Mouse (Mus musculus) olfactory bulb, adult 2 months (tissue): Measurements from ENCODE around the gene Bank1. TPM values are rescaled to one million over a fixed set of nuclear protein-coding genes. Genes with fewer than 3 reads are reported as not detected.

Experiments used
- H3K27ac ChIP-seq: fragments of 200-500 bp; 2 replicates; pipeline ENCODE4 v1.5.1; 2012; ENCODE audit warnings: low read depth, low read length; ENCODE audit not compliant: insufficient read depth
- H3K4me1 ChIP-seq: fragments of 200-500 bp; 2 replicates; pipeline ENCODE4 v1.6.1; 2012; ENCODE audit warnings: low read length; ENCODE audit not compliant: control insufficient read depth, insufficient read depth
- H3K4me3 ChIP-seq: fragments of 200-500 bp; 2 replicates; pipeline ENCODE4 v1.5.1; 2012; ENCODE audit warnings: mild to moderate bottlenecking, low read depth, low read length, moderate library complexity; ENCODE audit not compliant: insufficient read depth
- CTCF ChIP-seq: fragments of 200-500 bp; IDR thresholded peaks from 2 replicates; pipeline ENCODE4 v1.5.1; 2012; ENCODE audit warnings: low read depth, mild to moderate bottlenecking, low read length, moderate library complexity; ENCODE audit not compliant: insufficient read depth
- POLR2A ChIP-seq: fragments of 200-500 bp; IDR thresholded peaks from 2 replicates; pipeline ENCODE4 v1.6.1; 2012; ENCODE audit warnings: mild to moderate bottlenecking, low read depth, low read length, moderate library complexity; ENCODE audit not compliant: insufficient read depth
- WGBS: fragments of 180-500 bp; shearing (Covaris S2); methylation state at CpG from one replicate; pipeline ENCODE4 v1.1.7; 2018; 5-methylcytosine and 5-hydroxymethylcytosine counted together
- polyA plus RNA-seq: library from polyadenylated mRNA; stranded (reverse); fragments of >200 nt; gene quantifications from 2 replicates; pipeline ENCODE4 v1.2.4, GENCODE M21; 2012; ENCODE audit warnings: low replicate concordance; ENCODE audit not compliant: missing spikeins, insufficient read depth, insufficient read length

Gene Bank1
- polyA plus RNA-seq, 1 experiment: not detected

- no peak overlapping the region for H3K27ac ChIP-seq
- H3K4me3 ChIP-seq: no peak overlapping the region
- H3K4me1 ChIP-seq: no peaks in the 10 kb centered on the region
- no peak for TF ChIP-seq POLR2A
- no peak for TF ChIP-seq CTCF
- 94% methylated on average over 8 of the region's 8 CpGs for WGBS
Observed at GRCm38 (mm10) chr3:136100292-136100691, 225.6 kb downstream of the Bank1 start.

GRCm38 (mm10) chr3:136086948-136087660 lies 238.8 kb downstream of the Bank1 start:
- 88% methylated on average over 7 of the region's 7 CpGs for WGBS
- Histone ChIP-seq H3K4me1 (no peaks in the 10 kb centered on the region), H3K27ac (no peak overlapping the region), H3K4me3 (no peak overlapping the region)
- TF ChIP-seq CTCF: no peak
- TF ChIP-seq POLR2A: no peak

GRCm38 (mm10) chr3:136086431-136086830 lies 239.4 kb downstream of the Bank1 start:
- Histone ChIP-seq H3K4me1 (no peaks in the 10 kb centered on the region), H3K27ac (no peak overlapping the region), H3K4me3 (no peak overlapping the region)
- 88% methylated on average over 5 of the region's 5 CpGs for WGBS
- TF ChIP-seq CTCF: no peak
- TF ChIP-seq POLR2A: no peak

- WGBS: 89% methylated on average over 1 of the region's 1 CpGs
- H3K4me1 ChIP-seq: no peaks in the 10 kb centered on the region
- no peak overlapping the region for H3K27ac ChIP-seq
- TF ChIP-seq POLR2A (no peak), CTCF (no peak)
- H3K4me3 ChIP-seq: no peak overlapping the region
Observed at GRCm38 (mm10) chr3:136085077-136085476, 240.8 kb downstream of the Bank1 start.

- TF ChIP-seq CTCF: no peak
- TF ChIP-seq POLR2A: no peak
- WGBS: 70% methylated on average over 5 of the region's 5 CpGs
Observed at GRCm38 (mm10) chr3:136084066-136084465, 241.8 kb downstream of the Bank1 start.

GRCm38 (mm10) chr3:136081264-136081663 lies 244.6 kb downstream of the Bank1 start:
- Histone ChIP-seq H3K27ac (no peak overlapping the region), H3K4me3 (no peak overlapping the region), H3K4me1 (no peaks in the 10 kb centered on the region)
- TF ChIP-seq CTCF: no peak
- no peak for TF ChIP-seq POLR2A
- WGBS: 83% methylated on average over 1 of the region's 1 CpGs

More at GRCm38 (mm10) chr3:136084066-136084465, 241.8 kb downstream of the Bank1 start:
- Histone ChIP-seq H3K4me1 (no peaks in the 10 kb centered on the region), H3K27ac (no peak overlapping the region), H3K4me3 (no peak overlapping the region)

GRCm38 (mm10) chr3:136078535-136078934 lies 247.3 kb downstream of the Bank1 start:
- Histone ChIP-seq H3K4me3 (no peak overlapping the region), H3K4me1 (no peaks in the 10 kb centered on the region), H3K27ac (no peak overlapping the region)
- WGBS: 53% methylated on average over 2 of the region's 2 CpGs
- TF ChIP-seq CTCF (no peak), POLR2A (no peak)

GRCm38 (mm10) chr3:136070394-136070793 lies 255.5 kb downstream of the Bank1 start:
- TF ChIP-seq CTCF (no peak), POLR2A (no peak)
- H3K4me1 ChIP-seq: no peaks in the 10 kb centered on the region
- WGBS: 94% methylated on average over 3 of the region's 3 CpGs
- H3K27ac ChIP-seq: no peak overlapping the region
- no peak overlapping the region for H3K4me3 ChIP-seq

- no peaks in the 10 kb centered on the region for H3K4me1 ChIP-seq
- H3K27ac ChIP-seq: no peak overlapping the region
- WGBS: 93% methylated on average over 2 of the region's 2 CpGs
- TF ChIP-seq POLR2A: no peak
- TF ChIP-seq CTCF: no peak
- no peak overlapping the region for H3K4me3 ChIP-seq
Observed at GRCm38 (mm10) chr3:136061907-136062306, 264.0 kb downstream of the Bank1 start.
